Mouse (Mus musculus): ENCODE measurements at regions not wholly inside any gene's neighbourhood (a gene's known extent, or its start where the extent isn't known, plus 50 kb on each side); places are given as distances from the start of the nearest gene placed in this dataset.

DNA sequence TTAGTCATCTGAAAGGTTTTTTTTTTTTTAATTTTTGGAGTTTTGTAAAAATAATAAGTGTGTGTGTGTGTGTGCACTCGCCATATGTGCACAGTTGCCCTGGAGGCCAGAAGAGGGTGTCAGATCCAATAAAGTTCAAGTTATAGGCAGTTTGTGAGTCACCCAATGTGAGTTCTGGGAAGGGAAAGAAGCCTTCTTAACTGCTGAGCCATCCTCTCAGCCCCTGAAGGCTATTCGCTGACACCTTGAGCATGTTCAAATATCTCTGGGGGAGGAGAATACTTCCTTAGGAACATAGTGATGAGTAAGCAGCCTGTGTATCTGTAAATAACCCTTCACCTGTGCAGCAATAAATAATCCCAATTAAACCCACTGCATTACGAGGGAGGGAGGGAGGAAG is 177.1 kb upstream of the Trib2 start:
- Histone ChIP-seq H3K27me3 (replicated peaks; ENCODE audit: control insufficient read depth, insufficient read depth, low read length) (no peaks in the 10 kb centered on the region), H3K27ac (ENCODE audit: low read depth) (no peak overlapping the region), H3K36me3 (ENCODE audit: control insufficient read depth, insufficient read depth, low read length) (no peaks in the 10 kb centered on the region), H3K9me3 (ENCODE audit: control insufficient read depth, low read length) (no peaks in the 10 kb centered on the region), H3K4me1 (replicated peaks; ENCODE audit: control insufficient read depth, insufficient read depth, low read length) (no peaks in the 10 kb centered on the region), H3K9ac (ENCODE audit: low read length) (no peak overlapping the region), H3K4me2 (ENCODE audit: low read length) (no peak overlapping the region), H3K4me3 (ENCODE audit: low read depth, low read length) (no peak overlapping the region)
- ATAC-seq (replicated peaks; ENCODE audit: low FRiP score, low TSS enrichment, low read depth): no peak
- WGBS: 60% methylated on average over 3 of the region's 3 CpGs
- no peak for DNase-seq (ENCODE audit: low spot score)

- Histone ChIP-seq H3K4me3 (ENCODE audit: low read depth, low read length) (no peak overlapping the region), H3K27me3 (replicated peaks; ENCODE audit: control insufficient read depth, insufficient read depth, low read length) (no peaks in the 10 kb centered on the region), H3K27ac (ENCODE audit: low read depth) (no peak overlapping the region), H3K4me1 (replicated peaks; ENCODE audit: control insufficient read depth, insufficient read depth, low read length) (no peaks in the 10 kb centered on the region), H3K9me3 (ENCODE audit: control insufficient read depth, low read length) (no peaks in the 10 kb centered on the region), H3K9ac (ENCODE audit: low read length) (no peak overlapping the region), H3K36me3 (ENCODE audit: control insufficient read depth, insufficient read depth, low read length) (no peaks in the 10 kb centered on the region), H3K4me2 (ENCODE audit: low read length) (no peak overlapping the region)
- DNase-seq (ENCODE audit: low spot score) (no peak), ATAC-seq (replicated peaks; ENCODE audit: low FRiP score, low TSS enrichment, low read depth) (no peak)
Observed at GRCm38 (mm10) chr12:15986351-15986750, 169.6 kb upstream of the Trib2 start.

- Histone ChIP-seq H3K4me1 (replicated peaks; ENCODE audit: control insufficient read depth, insufficient read depth, low read length) (no peaks in the 10 kb centered on the region), H3K9ac (ENCODE audit: low read length) (no peak overlapping the region), H3K9me3 (ENCODE audit: control insufficient read depth, low read length) (no peaks in the 10 kb centered on the region), H3K27me3 (replicated peaks; ENCODE audit: control insufficient read depth, insufficient read depth, low read length) (no peaks in the 10 kb centered on the region), H3K36me3 (ENCODE audit: control insufficient read depth, insufficient read depth, low read length) (no peaks in the 10 kb centered on the region), H3K4me3 (ENCODE audit: low read depth, low read length) (no peak overlapping the region), H3K4me2 (ENCODE audit: low read length) (no peak overlapping the region), H3K27ac (ENCODE audit: low read depth) (no peak overlapping the region)
- DNase-seq (ENCODE audit: low spot score) (no peak), ATAC-seq (replicated peaks; ENCODE audit: low FRiP score, low TSS enrichment, low read depth) (no peak)
- WGBS: 86% methylated on average over 2 of the region's 2 CpGs
Observed at GRCm38 (mm10) chr12:15985649-15986048, 168.9 kb upstream of the Trib2 start.

DNA sequence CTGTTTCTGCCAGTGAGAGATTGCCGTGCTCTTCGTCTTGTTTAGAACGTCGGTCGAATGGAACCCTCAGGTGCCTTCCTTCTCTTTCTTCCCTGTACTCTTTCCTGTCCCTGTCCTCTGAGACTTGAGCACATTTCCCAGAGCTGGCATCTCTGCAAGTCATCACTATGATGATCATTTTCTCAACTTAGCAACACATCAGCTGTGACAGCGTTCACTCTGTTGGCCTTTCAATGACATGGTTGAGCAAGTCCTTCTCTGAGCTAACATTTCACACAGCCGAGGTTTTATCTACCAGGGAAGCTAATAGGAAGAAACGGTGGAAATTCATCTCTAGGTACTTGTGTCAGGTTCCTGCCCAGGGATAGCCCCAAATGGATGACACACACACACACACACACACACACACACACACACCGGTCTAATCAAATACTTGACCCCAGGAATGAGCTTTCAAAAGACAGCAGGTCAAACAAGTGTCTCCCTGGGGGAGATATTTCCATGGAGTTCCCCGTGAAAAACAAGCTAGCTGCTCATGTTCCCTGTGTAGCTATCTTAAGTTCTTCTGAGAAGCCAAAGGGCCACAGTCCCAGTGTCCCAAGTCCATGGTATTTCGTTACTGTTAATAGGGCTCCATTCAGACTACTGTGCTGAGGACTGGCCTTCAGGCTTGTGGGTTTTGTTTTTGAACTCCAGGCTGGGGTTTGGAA is 167.0 kb upstream of the Trib2 start:
- Histone ChIP-seq H3K4me2 (ENCODE audit: low read length) (no peak overlapping the region), H3K27me3 (replicated peaks; ENCODE audit: control insufficient read depth, insufficient read depth, low read length) (no peaks in the 10 kb centered on the region), H3K4me3 (ENCODE audit: low read depth, low read length) (no peak overlapping the region), H3K27ac (ENCODE audit: low read depth) (no peak overlapping the region), H3K36me3 (ENCODE audit: control insufficient read depth, insufficient read depth, low read length) (no peaks in the 10 kb centered on the region), H3K9me3 (ENCODE audit: control insufficient read depth, low read length) (no peaks in the 10 kb centered on the region), H3K9ac (ENCODE audit: low read length) (no peak overlapping the region), H3K4me1 (replicated peaks; ENCODE audit: control insufficient read depth, insufficient read depth, low read length) (no peaks in the 10 kb centered on the region)
- ATAC-seq (replicated peaks; ENCODE audit: low FRiP score, low TSS enrichment, low read depth) (no peak), DNase-seq (ENCODE audit: low spot score) (no peak)
- WGBS: 81% methylated on average over 11 of the region's 11 CpGs

DNA sequence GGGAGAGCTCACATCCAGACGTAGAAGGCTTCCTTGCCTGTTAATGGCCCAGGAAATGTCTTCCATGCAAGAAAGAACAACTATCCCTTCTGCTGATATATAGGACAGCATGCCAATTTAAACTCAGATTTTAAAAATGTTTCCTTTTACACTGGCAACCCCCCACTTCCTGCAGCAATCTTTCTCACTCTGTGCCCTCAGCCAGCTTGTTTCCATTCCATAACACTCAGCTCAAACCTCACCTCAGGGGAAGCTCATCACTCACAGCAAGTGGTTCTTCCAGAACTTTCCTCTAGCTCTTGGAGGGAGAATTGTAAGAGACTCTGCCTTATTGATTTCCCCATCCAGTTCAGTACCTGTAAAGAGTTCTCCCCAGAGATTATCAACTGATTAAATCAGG is 165.0 kb upstream of the Trib2 start:
- Histone ChIP-seq H3K4me2 (ENCODE audit: low read length) (no peak overlapping the region), H3K27ac (ENCODE audit: low read depth) (no peak overlapping the region), H3K9ac (ENCODE audit: low read length) (no peak overlapping the region), H3K9me3 (ENCODE audit: control insufficient read depth, low read length) (no peaks in the 10 kb centered on the region), H3K36me3 (ENCODE audit: control insufficient read depth, insufficient read depth, low read length) (no peaks in the 10 kb centered on the region), H3K4me1 (replicated peaks; ENCODE audit: control insufficient read depth, insufficient read depth, low read length) (no peaks in the 10 kb centered on the region), H3K4me3 (ENCODE audit: low read depth, low read length) (no peak overlapping the region), H3K27me3 (replicated peaks; ENCODE audit: control insufficient read depth, insufficient read depth, low read length) (no peaks in the 10 kb centered on the region)
- ATAC-seq (replicated peaks; ENCODE audit: low FRiP score, low TSS enrichment, low read depth): no peak
- 38% methylated on average over 1 of the region's 1 CpGs for WGBS
- DNase-seq (ENCODE audit: low spot score): no peak

DNA sequence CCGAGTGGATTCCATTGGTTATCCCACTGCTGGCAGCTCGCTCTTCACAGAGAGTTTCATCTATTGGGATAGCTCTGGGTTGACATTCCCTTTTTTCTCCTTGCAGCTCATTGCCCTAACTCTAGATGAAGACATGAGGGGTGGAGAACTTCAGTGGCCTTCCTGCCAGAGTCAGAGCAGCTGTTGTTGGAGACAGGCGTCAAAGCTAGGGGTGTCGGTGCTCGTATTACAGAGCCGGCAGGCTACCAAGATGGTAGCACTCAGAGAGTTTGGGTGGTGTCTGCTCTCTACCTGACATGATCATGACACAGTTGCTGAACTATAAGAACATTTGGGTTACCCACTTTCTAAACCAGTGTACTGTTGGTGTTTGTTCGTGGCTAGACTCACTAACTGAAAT is 162.5 kb upstream of the Trib2 start:
- Histone ChIP-seq H3K9ac (ENCODE audit: low read length) (no peak overlapping the region), H3K9me3 (ENCODE audit: control insufficient read depth, low read length) (no peaks in the 10 kb centered on the region), H3K36me3 (ENCODE audit: control insufficient read depth, insufficient read depth, low read length) (no peaks in the 10 kb centered on the region), H3K4me1 (replicated peaks; ENCODE audit: control insufficient read depth, insufficient read depth, low read length) (no peaks in the 10 kb centered on the region), H3K27ac (ENCODE audit: low read depth) (no peak overlapping the region), H3K4me2 (ENCODE audit: low read length) (no peak overlapping the region), H3K27me3 (replicated peaks; ENCODE audit: control insufficient read depth, insufficient read depth, low read length) (no peaks in the 10 kb centered on the region), H3K4me3 (ENCODE audit: low read depth, low read length) (no peak overlapping the region)
- WGBS: 90% methylated on average over 7 of the region's 7 CpGs
- DNase-seq (ENCODE audit: low spot score) (no peak), ATAC-seq (replicated peaks; ENCODE audit: low FRiP score, low TSS enrichment, low read depth) (no peak)

DNA sequence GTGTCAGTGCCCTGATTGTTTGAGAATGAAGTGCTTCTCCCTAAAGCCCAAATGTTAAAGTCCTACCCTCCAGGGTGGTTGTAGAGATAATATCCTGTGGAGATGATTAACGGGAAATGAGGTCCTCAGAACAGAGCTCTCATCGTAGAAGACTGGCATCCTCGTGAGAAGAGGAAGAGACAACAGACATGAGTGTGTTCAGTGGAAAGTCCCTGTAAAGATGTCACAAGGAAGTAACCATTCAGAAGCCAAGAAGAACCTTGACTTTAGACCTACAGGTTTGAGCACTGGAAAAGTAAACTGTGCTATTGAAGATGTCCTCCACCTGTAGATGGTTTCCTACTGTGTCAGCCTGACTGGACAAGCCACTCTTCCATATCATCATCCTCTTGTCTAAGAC is 155.1 kb upstream of the Trib2 start:
- Histone ChIP-seq H3K4me3 (ENCODE audit: low read depth, low read length) (no peak overlapping the region), H3K4me2 (ENCODE audit: low read length) (no peak overlapping the region), H3K36me3 (ENCODE audit: control insufficient read depth, insufficient read depth, low read length) (no peaks in the 10 kb centered on the region), H3K27ac (ENCODE audit: low read depth) (no peak overlapping the region), H3K9ac (ENCODE audit: low read length) (no peak overlapping the region), H3K27me3 (replicated peaks; ENCODE audit: control insufficient read depth, insufficient read depth, low read length) (no peaks in the 10 kb centered on the region), H3K9me3 (ENCODE audit: control insufficient read depth, low read length) (no peaks in the 10 kb centered on the region), H3K4me1 (replicated peaks; ENCODE audit: control insufficient read depth, insufficient read depth, low read length) (no peaks in the 10 kb centered on the region)
- WGBS: 87% methylated on average over 3 of the region's 3 CpGs
- no peak for DNase-seq (ENCODE audit: low spot score)
- ATAC-seq (replicated peaks; ENCODE audit: low FRiP score, low TSS enrichment, low read depth): no peak

DNA sequence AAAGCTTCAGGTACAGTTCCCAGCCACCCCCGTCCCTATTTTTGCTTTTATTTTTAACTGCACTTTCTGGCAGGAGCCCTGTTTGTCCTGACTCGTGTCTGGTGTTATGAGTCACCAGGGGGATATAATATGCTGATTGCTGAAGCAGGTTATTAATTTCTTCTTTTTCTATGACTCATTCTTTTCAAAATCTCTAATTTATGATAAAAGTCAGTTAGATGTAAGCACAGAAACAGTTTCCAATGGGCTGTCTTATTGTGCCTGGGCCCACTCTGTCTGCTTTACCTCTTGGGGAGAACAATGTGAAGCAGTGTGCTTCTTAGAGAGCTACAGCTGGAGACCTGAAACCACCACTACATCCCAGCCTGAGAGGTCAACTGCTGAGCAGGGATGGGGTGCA is 153.5 kb upstream of the Trib2 start:
- DNase-seq (ENCODE audit: low spot score): no peak
- Histone ChIP-seq H3K9me3 (ENCODE audit: control insufficient read depth, low read length) (no peaks in the 10 kb centered on the region), H3K4me3 (ENCODE audit: low read depth, low read length) (no peak overlapping the region), H3K36me3 (ENCODE audit: control insufficient read depth, insufficient read depth, low read length) (no peaks in the 10 kb centered on the region), H3K4me2 (ENCODE audit: low read length) (no peak overlapping the region), H3K27me3 (replicated peaks; ENCODE audit: control insufficient read depth, insufficient read depth, low read length) (no peaks in the 10 kb centered on the region), H3K4me1 (replicated peaks; ENCODE audit: control insufficient read depth, insufficient read depth, low read length) (no peaks in the 10 kb centered on the region), H3K9ac (ENCODE audit: low read length) (no peak overlapping the region), H3K27ac (ENCODE audit: low read depth) (no peak overlapping the region)
- WGBS: 57% methylated on average over 2 of the region's 2 CpGs
- ATAC-seq (replicated peaks; ENCODE audit: low FRiP score, low TSS enrichment, low read depth): no peak

DNA sequence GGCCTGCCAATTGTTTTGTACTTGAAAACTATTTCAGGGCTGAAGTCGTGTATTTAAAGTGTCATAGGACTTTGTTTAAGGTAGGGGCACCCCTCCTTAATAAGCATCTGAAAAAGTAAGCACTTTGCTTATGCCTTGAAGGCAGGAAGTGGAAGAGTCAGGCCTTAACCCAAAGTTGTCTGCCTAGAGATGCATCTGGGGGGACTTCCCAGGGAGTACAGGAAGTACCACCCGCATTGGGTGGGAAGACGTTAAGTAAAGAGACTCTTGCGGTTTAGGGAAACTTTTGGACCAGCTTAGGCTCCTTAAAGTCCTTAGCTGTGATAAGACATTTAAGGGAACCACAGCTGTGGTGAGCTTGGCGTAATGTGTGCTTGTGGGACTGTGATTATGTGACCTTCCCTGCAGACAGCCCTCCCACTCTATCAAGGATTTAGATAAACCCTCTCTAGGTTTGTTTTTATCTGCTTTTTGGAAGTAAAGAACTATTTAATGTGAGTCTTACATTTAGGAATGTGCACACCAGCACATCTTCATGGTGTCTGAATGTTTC is 150.9 kb upstream of the Trib2 start:
- Histone ChIP-seq H3K4me3 (ENCODE audit: low read depth, low read length) (no peak overlapping the region), H3K4me2 (ENCODE audit: low read length) (no peak overlapping the region), H3K36me3 (ENCODE audit: control insufficient read depth, insufficient read depth, low read length) (no peaks in the 10 kb centered on the region), H3K27ac (ENCODE audit: low read depth) (no peak overlapping the region), H3K27me3 (replicated peaks; ENCODE audit: control insufficient read depth, insufficient read depth, low read length) (no peaks in the 10 kb centered on the region), H3K9ac (ENCODE audit: low read length) (no peak overlapping the region), H3K9me3 (ENCODE audit: control insufficient read depth, low read length) (no peaks in the 10 kb centered on the region), H3K4me1 (replicated peaks; ENCODE audit: control insufficient read depth, insufficient read depth, low read length) (no peaks in the 10 kb centered on the region)
- ATAC-seq (replicated peaks; ENCODE audit: low FRiP score, low TSS enrichment, low read depth): no peak
- 59% methylated on average over 5 of the region's 5 CpGs for WGBS
- no peak for DNase-seq (ENCODE audit: low spot score)

All from intestine, embryonic 14.5 days (tissue).